Mouse (Mus musculus) testis, adult 2 months (tissue): ENCODE measurements around the gene Ddit4.

Source experiments
- CTCF ChIP-seq: fragments of 200-500 bp; IDR thresholded peaks from 2 replicates; pipeline ENCODE4 v1.5.1; 2012; ENCODE audit warnings: low read depth, mild to moderate bottlenecking, inconsistent platforms, low read length, moderate library complexity; ENCODE audit not compliant: control insufficient read depth, insufficient read depth, insufficient replicate concordance
- POLR2A ChIP-seq: fragments of 200-500 bp; IDR thresholded peaks from 2 replicates; pipeline ENCODE4 v1.6.1; 2012; ENCODE audit warnings: low read depth, mild to moderate bottlenecking, inconsistent platforms, low read length, moderate library complexity; ENCODE audit not compliant: control insufficient read depth

DNA sequence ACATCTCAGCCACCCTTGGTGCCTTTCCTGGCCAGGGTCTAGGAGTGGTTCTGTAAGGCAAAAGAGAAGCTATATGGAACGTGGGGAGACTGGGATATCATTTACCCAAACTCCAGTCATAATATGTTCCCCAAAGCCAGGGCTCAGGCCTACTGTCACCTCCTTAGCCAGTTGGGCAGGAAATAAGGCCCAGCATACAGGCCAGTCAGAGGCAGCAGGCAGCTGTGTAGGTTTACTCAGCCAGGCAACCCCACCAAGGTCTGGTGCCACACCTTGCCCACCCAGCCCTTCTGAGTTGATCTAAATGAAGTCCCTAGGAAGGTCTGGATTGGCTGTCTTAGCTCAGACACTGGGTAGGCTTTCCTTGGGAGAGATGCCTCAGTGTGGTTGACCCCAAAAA lies 50.2 kb downstream of the Ddit4 start:
- TF ChIP-seq CTCF (no peak), POLR2A (no peak)
